Mouse (Mus musculus): ENCODE data around the gene Tspan9.

Tspan9 gene

GRCm38 (mm10) chr6:127912938-127913337, 230.5 kb downstream of the Tspan9 start:
- DNase-seq = no peak

- DNase-seq = no peak
These were observed 231.7 kb downstream of the Tspan9 start for GRCm38 (mm10) chr6:127911687-127912086.
